Comparison of ENCODE assay signal across 39 mouse cellular contexts in the genomic region with DNA sequence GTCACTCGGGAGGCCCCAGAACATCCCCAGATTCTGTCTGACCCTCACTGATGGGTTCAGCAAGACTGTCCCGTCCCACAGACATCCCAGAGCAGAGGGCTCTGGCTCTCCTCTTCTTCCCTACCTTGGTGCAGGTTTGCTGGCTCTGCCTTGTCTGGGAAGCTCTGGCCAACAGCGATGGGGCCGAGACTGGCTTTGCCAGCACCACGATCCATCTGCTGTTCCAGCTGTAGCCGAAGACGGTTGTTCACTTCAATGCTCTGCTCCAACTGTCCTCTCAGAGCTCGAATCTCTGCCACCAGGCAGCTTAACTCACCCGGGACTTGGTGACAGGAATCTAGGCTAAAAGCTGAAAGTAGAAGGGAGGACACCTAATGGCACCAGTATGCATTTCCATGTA. TPM values are rescaled to one million over a fixed set of nuclear protein-coding genes. Genes with fewer than 3 reads are reported as not detected.
"Had no signal": no experiment of that assay in that cellular context is flagged by ENCODE, and none has a peak within 500 bp of the region (broad histone marks: within the 10 kb centered on the region; RNA-seq: fewer than 3 reads in every experiment).

No protein-coding gene starts in this region.

- H3K27me3 ChIP-seq: heart, embryonic 12.5 days; hindbrain, embryonic 12.5 days; hindbrain, embryonic 15.5 days; kidney, embryonic 15.5 days; limb, embryonic 13.5 days; limb, embryonic 15.5 days; liver, embryonic 12.5 days had no signal

- H3K9ac ChIP-seq: heart, embryonic 12.5 days; hindbrain, embryonic 12.5 days; hindbrain, embryonic 15.5 days; kidney, embryonic 15.5 days; limb, embryonic 13.5 days; limb, embryonic 15.5 days; liver, embryonic 12.5 days; liver, embryonic 14.5 days had no signal

- H3K4me2 ChIP-seq: heart, embryonic 12.5 days; hindbrain, embryonic 12.5 days; hindbrain, embryonic 15.5 days; kidney, embryonic 15.5 days; limb, embryonic 13.5 days; limb, embryonic 15.5 days; liver, embryonic 12.5 days had no signal

- ATAC-seq: hindbrain, postnatal 0 days; intestine, embryonic 16.5 days; liver, embryonic 12.5 days had no signal

- H3K4me3 ChIP-seq: heart, embryonic 10.5 days; heart, embryonic 12.5 days; hindbrain, embryonic 10.5 days; hindbrain, embryonic 12.5 days; hindbrain, embryonic 15.5 days; kidney, embryonic 15.5 days; limb, embryonic 13.5 days; limb, embryonic 15.5 days; liver, embryonic 12.5 days had no signal

- DNase-seq: gastrocnemius, postnatal 25 days; heart, adult 18-20 months; heart, postnatal 10 days; heart, postnatal 4 days; layer of hippocampus, adult 9-11 months; layer of hippocampus, postnatal 36 days; left cerebral cortex, postnatal 4 days had no signal

- H3K9me3 ChIP-seq: heart, embryonic 10.5 days; heart, embryonic 12.5 days; hindbrain, embryonic 10.5 days; hindbrain, embryonic 12.5 days; hindbrain, embryonic 15.5 days; kidney, embryonic 15.5 days; limb, embryonic 13.5 days; limb, embryonic 15.5 days; liver, embryonic 12.5 days had no signal

- H3K36me3 ChIP-seq: hindbrain, embryonic 10.5 days; kidney, embryonic 15.5 days; limb, embryonic 13.5 days; limb, embryonic 15.5 days; liver, embryonic 12.5 days had no signal

- H3K27ac ChIP-seq: heart, embryonic 10.5 days; hindbrain, embryonic 10.5 days; hindbrain, embryonic 12.5 days; hindbrain, embryonic 15.5 days; hindbrain, postnatal 0 days; kidney, embryonic 15.5 days; limb, embryonic 13.5 days; limb, embryonic 15.5 days; liver, embryonic 12.5 days; liver, embryonic 14.5 days had no signal

- H3K4me1 ChIP-seq: hindbrain, embryonic 12.5 days; hindbrain, embryonic 15.5 days; kidney, embryonic 15.5 days; limb, embryonic 13.5 days; limb, embryonic 15.5 days; liver, embryonic 12.5 days had no signal

RNA-seq across cellular contexts. Expression of a gene that starts 22.4 kb away (rescaled TPM):
- total RNA-seq: gastrocnemius, adult 8-10 months; gastrocnemius, postnatal 25 days; gastrocnemius, postnatal 4 days; granulocyte monocyte progenitor cell, adult 5-6 weeks; heart, adult 18-20 months; heart, adult 8-10 months; heart, postnatal 10 days; heart, postnatal 25 days; heart, postnatal 4 days; hindbrain, postnatal 0 days; layer of hippocampus, adult 18-20 months; layer of hippocampus, adult 8-10 months; layer of hippocampus, postnatal 14 days; layer of hippocampus, postnatal 36 days; left cerebral cortex, adult 18-20 months; left cerebral cortex, adult 8-10 months; left cerebral cortex, postnatal 10 days; left cerebral cortex, postnatal 25 days; left cerebral cortex, postnatal 4 days; liver, adult 2 months had no signal
- polyA plus RNA-seq: heart, embryonic 10.5 days; heart, embryonic 12.5 days; heart, embryonic 14.5 days; heart, embryonic 16.5 days; hindbrain, embryonic 10.5 days; hindbrain, embryonic 12.5 days; hindbrain, embryonic 15.5 days; hindbrain, postnatal 0 days; intestine, embryonic 14.5 days; intestine, embryonic 16.5 days; kidney, adult 2 months; kidney, embryonic 15.5 days; large intestine, adult 2 months; limb, embryonic 11.5 days; limb, embryonic 13.5 days; limb, embryonic 15.5 days; liver, adult 2 months; liver, embryonic 12.5 days; liver, embryonic 14.5 days; liver, embryonic 16.5 days had no signal
